Mouse (Mus musculus) embryonic fibroblast, embryonic 13.5 days (primary cell): ENCODE measurements around the gene Cryba4.

Experiments
- CTCF ChIP-seq: IDR thresholded peaks from 2 replicates; pipeline ENCODE4 v1.5.1; 2011; ENCODE audit warnings: mild to moderate bottlenecking, control low read depth, low read length, moderate library complexity, borderline replicate concordance; ENCODE audit not compliant: insufficient read depth
- POLR2A ChIP-seq: IDR thresholded peaks from 2 replicates; pipeline ENCODE4 v1.6.1; 2011; ENCODE audit warnings: low read depth, mild to moderate bottlenecking, control low read depth, low read length, moderate library complexity

- TF ChIP-seq CTCF (no peak), POLR2A (no peak)
Measured at GRCm38 (mm10) chr5:112265110-112265509, 12.8 kb upstream of the Cryba4 start.
